Mouse (Mus musculus): ENCODE measurements around the gene Smarcd3. TPM values are rescaled to one million over a fixed set of nuclear protein-coding genes. Genes with fewer than 3 reads are reported as not detected.
"Not testable (repeated sequence)": the region's sequence is repeated elsewhere in the genome, so short reads cannot be mapped to it uniquely, and the experiment has no call there.

Gene Smarcd3
- total RNA-seq, 4 experiments from 2014 or later: 98.6 to 117 (median 104) TPM

GRCm38 (mm10) chr5:24556709-24557108 lies 67.5 kb downstream of the Smarcd3 start, which contains the start of gene 4931409K22Rik:
Gene 4931409K22Rik (minus strand): TSS chr5:24556809.
- DNase-seq (ENCODE audit: low spot score in 2 of 2): no peak

GRCm38 (mm10) chr5:24555335-24555734 lies 68.9 kb downstream of the Smarcd3 start:
- not testable (repeated sequence) for DNase-seq (ENCODE audit: low spot score in 2 of 2)

- DNase-seq (ENCODE audit: low spot score in 2 of 2): no peak
Measured at GRCm38 (mm10) chr5:24553621-24554244, 70.5 kb downstream of the Smarcd3 start.

- no peak for DNase-seq (ENCODE audit: low spot score in 2 of 2)
Measured at GRCm38 (mm10) chr5:24551317-24551688, 72.9 kb downstream of the Smarcd3 start.

GRCm38 (mm10) chr5:24550598-24551316 lies 73.5 kb downstream of the Smarcd3 start:
- peak in 1 of 2 experiments; percentile 56 for DNase-seq (ENCODE audit: low spot score in 2 of 2)

GRCm38 (mm10) chr5:24542643-24543042 lies 81.6 kb downstream of the Smarcd3 start:
- DNase-seq (ENCODE audit: low spot score in 2 of 2): no peak

GRCm38 (mm10) chr5:24541144-24541569 lies 83.1 kb downstream of the Smarcd3 start:
- DNase-seq (ENCODE audit: low spot score in 2 of 2): no peak

Small RNA genes within 50 kb of the gene (microRNA-seq; reads per million reads assigned to microRNA genes)
- gene Mir671: 2,112 to 2,922 reads per million in 2 experiments

Other genes starting within 250 kb of the Smarcd3 start
- 1 to 10 TPM; 4.7 to 5.8 (median 5.1) TPM for gene Atg9b, start 232.3 kb downstream of the Smarcd3 start, total RNA-seq (2022)
- gene Abcb8, start 230.7 kb downstream of the Smarcd3 start, total RNA-seq (2022): 10 to 100 TPM; 54.5 to 65.4 (median 58.7) TPM
- gene Asic3, start 211.0 kb downstream of the Smarcd3 start, total RNA-seq (2022): 1 to 10 TPM in 1 of 4 experiments, under 1 TPM in 3; 0.16 to 1.1 (median 0.34) TPM
- gene Cdk5, start 200.9 kb downstream of the Smarcd3 start, total RNA-seq (2022): 100 to 1,000 TPM; 121 to 136 (median 129) TPM
- gene Slc4a2, start 200.6 kb downstream of the Smarcd3 start, total RNA-seq (2022): 10 to 100 TPM; 31.0 to 52.6 (median 39.2) TPM
- gene Fastk, start 179.1 kb downstream of the Smarcd3 start, total RNA-seq (2022): 100 to 1,000 TPM; 128 to 142 (median 135) TPM
- gene Tmub1, start 176.6 kb downstream of the Smarcd3 start, total RNA-seq (2022): 10 to 100 TPM; 24.2 to 30.3 (median 27.3) TPM
- 100 to 1,000 TPM; 521 to 543 (median 525) TPM for gene Agap3, start 172.2 kb downstream of the Smarcd3 start, total RNA-seq (2022)
- gene Gbx1, start 97.2 kb downstream of the Smarcd3 start, total RNA-seq (2022): 1 to 10 TPM in 3 of 4 experiments, under 1 TPM in 1; 0.65 to 1.4 (median 1.2) TPM
- 1 to 10 TPM in 2 of 4 experiments, under 1 TPM in 2; 0.65 to 4.1 (median 2.1) TPM for gene Asb10, start 83.4 kb downstream of the Smarcd3 start, total RNA-seq (2022)
- under 1 TPM in 2 of 4 experiments, not detected in 2; 0.11 to 0.16 TPM for gene 4931409K22Rik, start 67.6 kb downstream of the Smarcd3 start, total RNA-seq (2022)
- 10 to 100 TPM; 80.5 to 93.3 (median 83.7) TPM for gene Abcf2, start 46.9 kb downstream of the Smarcd3 start, total RNA-seq (2022)
- 10 to 100 TPM; 63.7 to 82.2 (median 70.9) TPM for gene Chpf2, start 37.7 kb downstream of the Smarcd3 start, total RNA-seq (2022)
- gene Nub1, start 61.1 kb upstream of the Smarcd3 start, total RNA-seq (2022): 10 to 100 TPM; 85.4 to 91.5 (median 86.1) TPM
- 1 to 10 TPM in 2 of 4 experiments, under 1 TPM in 2; 0.33 to 2.2 (median 0.99) TPM for gene Wdr86, start 106.3 kb upstream of the Smarcd3 start, total RNA-seq (2022)
- 1 to 10 TPM in 1 of 4 experiments, not detected in 3; 1.5 TPM for gene Crygn, start 133.6 kb upstream of the Smarcd3 start, total RNA-seq (2022)
- gene Rheb, start 218.2 kb upstream of the Smarcd3 start, total RNA-seq (2022): 100 to 1,000 TPM; 105 to 112 (median 108) TPM